In the genomic region with DNA sequence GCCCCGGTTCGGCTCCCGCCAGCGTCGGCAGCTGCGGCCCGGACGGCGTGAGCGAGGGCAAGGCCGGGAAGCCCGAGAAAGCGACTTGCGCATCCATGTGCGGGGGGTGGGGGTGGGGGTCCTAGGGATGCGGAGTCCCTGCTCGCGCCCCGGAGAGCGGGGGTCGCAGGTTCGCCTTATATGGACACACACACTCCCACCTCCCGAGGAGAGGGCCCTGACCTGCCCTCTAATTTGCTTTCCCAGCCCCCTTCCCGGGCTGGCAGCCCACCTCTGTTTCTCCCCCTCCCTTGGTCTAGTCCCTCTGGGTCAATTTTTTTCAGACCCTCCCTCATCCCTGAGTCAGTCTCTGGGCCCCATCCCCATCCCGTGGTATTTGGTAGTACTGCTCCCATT, we compare ENCODE assay signal across 8 mouse cellular contexts. TPM values are rescaled to one million over a fixed set of nuclear protein-coding genes. Genes with fewer than 3 reads are reported as not detected.
DNase-seq lines count a peak whose midpoint lies in the region; ATAC-seq and TF ChIP-seq lines count a peak whose summit lies in the region.

TSS of gene Foxe3 (minus strand) at position 97 of the 396 bp plus-strand sequence.

- no peaks in the 10 kb centered on the region for H3K9me3 ChIP-seq in lung, embryonic 14.5 days (ENCODE audit: low read depth, low read length)
- H3K9me3 ChIP-seq in forebrain, embryonic 12.5 days, result no peaks in the 10 kb centered on the region
- no peaks in the 10 kb centered on the region for H3K9me3 ChIP-seq in limb, embryonic 10.5 days (replicated peaks)
- no peaks in the 10 kb centered on the region for H3K9me3 ChIP-seq in neural tube, embryonic 13.5 days

- TF ChIP-seq CTCF in lung, embryonic 14.5 days (IDR thresholded peaks at IDR 0.05; ENCODE audit: low read depth), result no peak

- H3K36me3 ChIP-seq in lung, embryonic 14.5 days (ENCODE audit: insufficient read depth), result no peaks in the 10 kb centered on the region
- H3K36me3 ChIP-seq in forebrain, embryonic 12.5 days (replicated peaks), result no peaks in the 10 kb centered on the region
- no peaks in the 10 kb centered on the region for H3K36me3 ChIP-seq in limb, embryonic 10.5 days
- no peaks in the 10 kb centered on the region for H3K36me3 ChIP-seq in neural tube, embryonic 13.5 days

- peaks cover 83% of the 10 kb centered on the region for H3K27me3 ChIP-seq in lung, embryonic 14.5 days (ENCODE audit: insufficient read depth, low read length)
- peaks cover 88% of the 10 kb centered on the region for H3K27me3 ChIP-seq in forebrain, embryonic 12.5 days
- H3K27me3 ChIP-seq in limb, embryonic 10.5 days (ENCODE audit: low read depth, poor library complexity, severe bottlenecking), result peaks cover 98% of the 10 kb centered on the region
- peaks cover 92% of the 10 kb centered on the region for H3K27me3 ChIP-seq in neural tube, embryonic 13.5 days

- no peak for ATAC-seq in lung, embryonic 14.5 days (ENCODE audit: insufficient read depth)
- ATAC-seq in forebrain, embryonic 12.5 days (ENCODE audit: low FRiP score), result no peak
- ATAC-seq in neural tube, embryonic 13.5 days (ENCODE audit: low read depth), result no peak

- H3K4me2 ChIP-seq in lung, embryonic 14.5 days, result peak within 1 kb of the TSS; percentile 66
- peak within 1 kb of the TSS; percentile 57 for H3K4me2 ChIP-seq in forebrain, embryonic 12.5 days
- peak within 1 kb of the TSS; percentile 59 for H3K4me2 ChIP-seq in neural tube, embryonic 13.5 days

- no peak within 1 kb of the TSS for H3K27ac ChIP-seq in lung, embryonic 14.5 days (ENCODE audit: low read depth)
- H3K27ac ChIP-seq in forebrain, embryonic 12.5 days, result no peak within 1 kb of the TSS
- H3K27ac ChIP-seq in limb, embryonic 10.5 days, result peak within 1 kb of the TSS; percentile 43
- H3K27ac ChIP-seq in neural tube, embryonic 13.5 days (replicated peaks), result no peak within 1 kb of the TSS

- H3K4me3 ChIP-seq in lung, embryonic 14.5 days (ENCODE audit: low read depth, low read length), result peak within 1 kb of the TSS; percentile 40
- peak within 1 kb of the TSS; percentile 37 for H3K4me3 ChIP-seq in forebrain, embryonic 12.5 days (replicated peaks)
- H3K4me3 ChIP-seq in limb, embryonic 10.5 days, result peak within 1 kb of the TSS; percentile 47
- peak within 1 kb of the TSS; percentile 37 for H3K4me3 ChIP-seq in neural tube, embryonic 13.5 days

- H3K9ac ChIP-seq in lung, embryonic 14.5 days, result peak within 1 kb of the TSS; percentile 13; the same call in 1 of the 2 replicates
- H3K9ac ChIP-seq in forebrain, embryonic 12.5 days, result no peak within 1 kb of the TSS
- H3K9ac ChIP-seq in neural tube, embryonic 13.5 days, result 0 out of 2 replicates have a peak within 1 kb of the TSS, but pooled peaks have one; percentile 31

- 2% methylated on average over 25 of the region's 25 CpGs for WGBS in lung, embryonic 14.5 days
- WGBS in forebrain, embryonic 12.5 days, result 1% methylated on average over 25 of the region's 25 CpGs
- WGBS in limb, embryonic 10.5 days, result 2% methylated on average over 20 of the region's 25 CpGs
- whole genome bisulfite sequencing in neural tube, embryonic 13.5 days, result under 1% methylated on average over 23 of the region's 25 CpGs

- H3K4me1 ChIP-seq in lung, embryonic 14.5 days (ENCODE audit: insufficient read depth), result no peaks in the 10 kb centered on the region
- H3K4me1 ChIP-seq in forebrain, embryonic 12.5 days, result peaks cover 12% of the 10 kb centered on the region
- peaks cover 20% of the 10 kb centered on the region for H3K4me1 ChIP-seq in limb, embryonic 10.5 days
- peaks cover 14% of the 10 kb centered on the region for H3K4me1 ChIP-seq in neural tube, embryonic 13.5 days (replicated peaks)

- no peak for DNase-seq in lung, embryonic 14.5 days
- no peak for DNase-seq in lung, adult 18-20 months
- no peak for DNase-seq in limb, embryonic 10.5 days (ENCODE audit: low spot score)
- no peak for DNase-seq in frontal cortex, postnatal 10 days (ENCODE audit: low spot score in 2 of 2)
- DNase-seq in thymus, postnatal 0 days (ENCODE audit: low spot score), result no peak
- DNase-seq in MN1 (ENCODE audit: low spot score), result no peak

RNA-seq across cellular contexts. Expression of gene Foxe3, which starts in this region (rescaled TPM):
- polyA plus RNA-seq in lung, embryonic 14.5 days (2014; fragmentation: Nextera tagmentation; extraction: Ambion mirVana), result not detected in 2 replicates
- not detected in 2 replicates for polyA plus RNA-seq in forebrain, embryonic 12.5 days (2016; fragmentation: Nextera tagmentation; extraction: Ambion mirVana)
- polyA plus RNA-seq in limb, embryonic 10.5 days (2016; fragmentation: Nextera tagmentation; extraction: Ambion mirVana), result not detected in 2 replicates
- polyA plus RNA-seq in neural tube, embryonic 13.5 days (2015; fragmentation: Nextera tagmentation; extraction: Ambion mirVana), result not detected in 2 replicates
- polyA plus RNA-seq in thymus, postnatal 0 days (2015; fragmentation: Nextera tagmentation; extraction: Ambion mirVana), result not detected in 2 replicates
